Mouse (Mus musculus) bone marrow, adult 2 months (tissue): Measurements from ENCODE around the gene Rpgrip1l.

Experiments
- CTCF ChIP-seq: fragments of 200-500 bp; IDR thresholded peaks from 2 replicates; pipeline ENCODE4 v1.5.1; 2011; ENCODE audit warnings: low read length, control low read depth; ENCODE audit not compliant: control insufficient read depth, insufficient read depth
- POLR2A ChIP-seq: fragments of 200-500 bp; IDR thresholded peaks from 2 replicates; pipeline ENCODE4 v1.6.1; 2011; ENCODE audit warnings: low read depth, mild to moderate bottlenecking, control low read depth, low read length, borderline replicate concordance; ENCODE audit not compliant: control insufficient read depth

GRCm38 (mm10) chr8:91347595-91347994 is 34.5 kb upstream of the Rpgrip1l start:
- TF ChIP-seq POLR2A (no peak), CTCF (no peak)
